Mouse (Mus musculus) kidney, embryonic 16.5 days (tissue): ENCODE measurements around the gene Cacna1d. TPM values are rescaled to one million over a fixed set of nuclear protein-coding genes. Genes with fewer than 3 reads are reported as not detected.

Source experiments
- ATAC-seq: fragments of 200-750 bp; cut with Nextera tagmentation; 2 replicates; pipeline ENCODE4 v1.8.0; 2017; ENCODE audit warnings: moderate TSS enrichment; ENCODE audit not compliant: low FRiP score, low TSS enrichment
- H3K27ac ChIP-seq: fragments of 300-500 bp; sonication (generic); 2 replicates; pipeline ENCODE4 v1.5.1; 2014; ENCODE audit warnings: low read length
- H3K27me3 ChIP-seq: fragments of 300-500 bp; sonication (generic); 2 replicates; pipeline ENCODE4 v1.6.1; 2014; ENCODE audit warnings: low read length, control low read depth, mixed read lengths; ENCODE audit not compliant: insufficient read depth
- H3K36me3 ChIP-seq: fragments of 300-500 bp; sonication (generic); 2 replicates; pipeline ENCODE4 v1.6.1; 2014; ENCODE audit warnings: low read length, control low read depth, mixed read lengths; ENCODE audit not compliant: insufficient read depth
- H3K4me1 ChIP-seq: fragments of 300-500 bp; sonication (generic); 2 replicates; pipeline ENCODE4 v1.6.1; 2014; ENCODE audit warnings: low read length, control low read depth, mixed read lengths; ENCODE audit not compliant: insufficient read depth
- H3K4me2 ChIP-seq: fragments of 300-500 bp; sonication (generic); replicated peaks from 2 replicates; pipeline ENCODE4 v1.6.1; 2014; ENCODE audit warnings: low read depth, low read length
- H3K4me3 ChIP-seq: fragments of 300-500 bp; sonication (generic); 2 replicates; pipeline ENCODE4 v1.5.1; 2014; ENCODE audit warnings: mild to moderate bottlenecking, low read length
- H3K9ac ChIP-seq: fragments of 300-500 bp; sonication (generic); replicated peaks from 2 replicates; pipeline ENCODE4 v1.6.1; 2014; ENCODE audit warnings: low read length
- H3K9me3 ChIP-seq: fragments of 300-500 bp; sonication (generic); 2 replicates; pipeline ENCODE4 v1.6.1; 2016; ENCODE audit warnings: low read length, control low read depth
- WGBS: fragments of 180-500 bp; shearing (Covaris S2); extraction: QIAGEN DNeasy Blood & Tissue Kit; methylation state at CpG from one replicate; pipeline ENCODE4 v1.1.7; 2014; 5-methylcytosine and 5-hydroxymethylcytosine counted together
- polyA plus RNA-seq: library from polyadenylated mRNA; unstranded; fragments of >200 nt; fragmentation: Nextera tagmentation; extraction: Ambion mirVana; gene quantifications from 2 replicates; pipeline ENCODE4 v1.2.1, GENCODE M21; 2015

The Cacna1d gene
- polyA plus RNA-seq, 1 experiment from 2014 or later: 3.0 TPM

GRCm38 (mm10) chr14:30261561-30262251 lies 229.5 kb downstream of the Cacna1d start:
- Histone ChIP-seq H3K4me1 (no peaks in the 10 kb centered on the region), H3K27ac (no peak overlapping the region), H3K9me3 (no peaks in the 10 kb centered on the region), H3K4me2 (no peak overlapping the region), H3K4me3 (no peak overlapping the region), H3K27me3 (no peaks in the 10 kb centered on the region), H3K9ac (no peak overlapping the region), H3K36me3 (no peaks in the 10 kb centered on the region)
- WGBS: 65% methylated on average over 10 of the region's 10 CpGs
- no peak for ATAC-seq

GRCm38 (mm10) chr14:30257626-30258025 lies 233.6 kb downstream of the Cacna1d start:
- Histone ChIP-seq H3K4me3 (no peak overlapping the region), H3K27me3 (no peaks in the 10 kb centered on the region), H3K4me1 (no peaks in the 10 kb centered on the region), H3K9ac (no peak overlapping the region), H3K4me2 (no peak overlapping the region), H3K27ac (no peak overlapping the region), H3K36me3 (no peaks in the 10 kb centered on the region), H3K9me3 (no peaks in the 10 kb centered on the region)
- ATAC-seq: no peak
- 33% methylated on average over 4 of the region's 4 CpGs for WGBS

- WGBS: 72% methylated on average over 4 of the region's 4 CpGs
- Histone ChIP-seq H3K4me2 (no peak overlapping the region), H3K27ac (no peak overlapping the region), H3K9me3 (no peaks in the 10 kb centered on the region), H3K27me3 (no peaks in the 10 kb centered on the region), H3K9ac (no peak overlapping the region), H3K36me3 (no peaks in the 10 kb centered on the region), H3K4me3 (no peak overlapping the region), H3K4me1 (no peaks in the 10 kb centered on the region)
- ATAC-seq: no peak
Measured at GRCm38 (mm10) chr14:30256486-30256885, 234.8 kb downstream of the Cacna1d start.

GRCm38 (mm10) chr14:30255701-30256400 lies 235.4 kb downstream of the Cacna1d start:
- Histone ChIP-seq H3K36me3 (no peaks in the 10 kb centered on the region), H3K27me3 (no peaks in the 10 kb centered on the region), H3K27ac (no peak overlapping the region), H3K4me3 (no peak overlapping the region), H3K4me2 (no peak overlapping the region), H3K9me3 (no peaks in the 10 kb centered on the region), H3K4me1 (no peaks in the 10 kb centered on the region), H3K9ac (no peak overlapping the region)
- no peak for ATAC-seq
- WGBS: 84% methylated on average over 12 of the region's 12 CpGs

- no peaks in the 10 kb centered on the region for H3K36me3 ChIP-seq
- no peak overlapping the region for H3K9ac ChIP-seq
- no peak overlapping the region for H3K4me2 ChIP-seq
- no peaks in the 10 kb centered on the region for H3K27me3 ChIP-seq
- H3K9me3 ChIP-seq: no peaks in the 10 kb centered on the region
- WGBS: 75% methylated on average over 4 of the region's 4 CpGs
- H3K4me1 ChIP-seq: no peaks in the 10 kb centered on the region
- ATAC-seq: no peak
- no peak overlapping the region for H3K27ac ChIP-seq
- no peak overlapping the region for H3K4me3 ChIP-seq
Measured at GRCm38 (mm10) chr14:30254776-30255175, 236.5 kb downstream of the Cacna1d start.

- Histone ChIP-seq H3K4me1 (no peaks in the 10 kb centered on the region), H3K9me3 (no peaks in the 10 kb centered on the region), H3K4me2 (no peak overlapping the region), H3K36me3 (no peaks in the 10 kb centered on the region), H3K4me3 (no peak overlapping the region), H3K9ac (no peak overlapping the region), H3K27ac (no peak overlapping the region), H3K27me3 (no peaks in the 10 kb centered on the region)
- 75% methylated on average over 2 of the region's 2 CpGs for WGBS
- ATAC-seq: no peak
Measured at GRCm38 (mm10) chr14:30252824-30253223, 238.4 kb downstream of the Cacna1d start.

- Histone ChIP-seq H3K9ac (no peak overlapping the region), H3K4me2 (no peak overlapping the region), H3K4me1 (no peaks in the 10 kb centered on the region), H3K4me3 (no peak overlapping the region), H3K27me3 (no peaks in the 10 kb centered on the region), H3K9me3 (no peaks in the 10 kb centered on the region), H3K27ac (no peak overlapping the region), H3K36me3 (no peaks in the 10 kb centered on the region)
- WGBS: 96% methylated on average over 5 of the region's 5 CpGs
- no peak for ATAC-seq
Measured at GRCm38 (mm10) chr14:30251351-30251750, 239.9 kb downstream of the Cacna1d start.

- Histone ChIP-seq H3K36me3 (no peaks in the 10 kb centered on the region), H3K4me3 (no peak overlapping the region), H3K9ac (no peak overlapping the region), H3K4me1 (no peaks in the 10 kb centered on the region), H3K9me3 (no peaks in the 10 kb centered on the region), H3K4me2 (no peak overlapping the region), H3K27me3 (no peaks in the 10 kb centered on the region), H3K27ac (no peak overlapping the region)
- WGBS: 81% methylated on average over 4 of the region's 4 CpGs
- ATAC-seq: no peak
Measured at GRCm38 (mm10) chr14:30249591-30249990, 241.7 kb downstream of the Cacna1d start.

GRCm38 (mm10) chr14:30248811-30249210 lies 242.4 kb downstream of the Cacna1d start:
- Histone ChIP-seq H3K9ac (no peak overlapping the region), H3K9me3 (no peaks in the 10 kb centered on the region), H3K36me3 (no peaks in the 10 kb centered on the region), H3K4me2 (no peak overlapping the region), H3K27me3 (no peaks in the 10 kb centered on the region), H3K27ac (no peak overlapping the region), H3K4me1 (no peaks in the 10 kb centered on the region), H3K4me3 (no peak overlapping the region)
- no peak for ATAC-seq
- 82% methylated on average over 4 of the region's 4 CpGs for WGBS

- Histone ChIP-seq H3K4me3 (no peak overlapping the region), H3K9ac (no peak overlapping the region), H3K4me1 (no peaks in the 10 kb centered on the region), H3K36me3 (no peaks in the 10 kb centered on the region), H3K4me2 (no peak overlapping the region), H3K27ac (no peak overlapping the region), H3K27me3 (no peaks in the 10 kb centered on the region), H3K9me3 (no peaks in the 10 kb centered on the region)
- no peak for ATAC-seq
- WGBS: 39% methylated on average over 8 of the region's 8 CpGs
Measured at GRCm38 (mm10) chr14:30248121-30248520, 243.1 kb downstream of the Cacna1d start.
